Mouse (Mus musculus): ENCODE data around the gene Mapk8ip1. TPM values are rescaled to one million over a fixed set of nuclear protein-coding genes. Genes with fewer than 3 reads are reported as not detected.

Mapk8ip1 gene
- total RNA-seq (2015; ENCODE audit: low replicate concordance) (not detected in 2 replicates), total RNA-seq (2017; ENCODE audit: low replicate concordance) (0.13 TPM in 1 of 2 replicates, not detected in the other)

DNA sequence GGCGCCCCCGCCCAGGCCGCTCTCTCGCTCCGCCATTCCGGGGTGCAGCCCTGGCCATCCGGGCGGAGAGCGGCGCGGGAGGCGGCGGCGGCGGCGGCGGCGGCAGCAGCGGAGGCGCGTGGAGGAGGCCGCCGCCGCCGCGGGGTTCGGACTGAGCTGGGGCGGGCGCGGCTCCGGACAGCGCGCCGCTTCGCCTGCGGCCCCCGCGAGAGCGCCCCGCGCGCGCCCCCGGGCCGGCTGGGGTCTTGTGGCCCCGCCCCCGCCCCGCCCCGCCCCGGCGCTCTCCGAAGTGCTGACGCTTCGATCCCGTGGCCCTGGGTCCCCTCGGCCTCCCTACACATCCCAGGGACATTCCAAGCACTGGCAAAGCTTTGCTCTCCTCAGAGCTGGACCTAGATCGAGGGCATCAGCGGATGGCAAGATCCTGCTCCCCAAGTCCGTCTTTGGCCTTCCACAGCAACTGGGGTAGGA is at the start of gene Mapk8ip1:
TSS of gene Mapk8ip1 (minus strand) at position 173 of the 471 bp plus-strand sequence.
- no peak for ATAC-seq (replicated peaks; ENCODE audit: low FRiP score, poor library complexity, severe bottlenecking)

DNA sequence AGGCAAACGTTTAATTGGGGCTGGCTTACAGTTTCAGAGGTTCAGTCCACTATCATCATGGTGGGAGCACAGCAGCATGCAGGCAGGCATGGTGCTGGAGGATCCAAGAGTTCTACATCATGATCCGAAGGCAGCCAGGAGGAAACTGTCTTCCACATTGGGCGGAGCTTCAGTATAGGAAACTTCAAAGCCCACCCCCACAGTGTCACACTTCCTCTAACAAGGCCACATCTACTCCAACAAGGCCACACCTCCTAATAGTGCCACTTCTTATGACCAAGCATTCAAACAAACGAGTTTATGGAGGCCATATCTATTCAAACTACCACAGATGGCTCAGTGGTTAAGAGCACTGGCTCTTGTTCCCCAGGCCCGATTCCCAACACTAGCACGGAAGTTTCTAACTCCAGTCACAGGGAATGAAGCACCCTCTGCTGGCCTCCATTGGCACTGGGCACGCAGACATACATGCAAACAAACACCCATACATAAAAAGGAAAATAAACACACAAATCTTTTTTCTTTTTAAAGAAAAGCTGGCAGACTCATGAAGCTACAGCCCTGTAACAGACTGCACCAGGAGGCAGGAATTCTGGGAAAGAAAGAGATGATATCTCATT is 46.2 kb upstream of the Mapk8ip1 start:
- ATAC-seq (replicated peaks; ENCODE audit: low FRiP score, poor library complexity, severe bottlenecking): no peak

- no peak for ATAC-seq (replicated peaks; ENCODE audit: low FRiP score, poor library complexity, severe bottlenecking)
Measured at GRCm38 (mm10) chr2:92446656-92447055, 45.6 kb upstream of the Mapk8ip1 start.

DNA sequence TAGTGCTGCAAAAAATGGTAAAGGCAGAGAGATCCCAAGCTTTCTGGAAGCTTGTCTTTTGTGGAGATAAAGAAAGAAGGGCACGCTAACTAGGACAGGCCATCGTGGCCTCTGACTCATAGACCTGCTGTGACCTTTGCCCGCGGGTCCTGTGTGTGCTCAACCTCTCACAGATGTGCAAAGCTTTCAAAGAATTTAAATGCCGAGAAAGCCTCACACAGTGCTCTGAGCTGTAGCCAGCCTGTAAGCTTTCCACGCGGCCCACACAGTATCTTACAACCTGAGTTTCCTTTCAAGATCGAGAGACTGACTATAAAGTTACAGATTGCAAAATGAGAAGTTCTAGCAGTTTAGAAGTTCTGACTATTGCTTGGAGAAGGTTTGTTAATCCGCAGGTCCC is 44.8 kb upstream of the Mapk8ip1 start:
- no peak for ATAC-seq (replicated peaks; ENCODE audit: low FRiP score, poor library complexity, severe bottlenecking)

DNA sequence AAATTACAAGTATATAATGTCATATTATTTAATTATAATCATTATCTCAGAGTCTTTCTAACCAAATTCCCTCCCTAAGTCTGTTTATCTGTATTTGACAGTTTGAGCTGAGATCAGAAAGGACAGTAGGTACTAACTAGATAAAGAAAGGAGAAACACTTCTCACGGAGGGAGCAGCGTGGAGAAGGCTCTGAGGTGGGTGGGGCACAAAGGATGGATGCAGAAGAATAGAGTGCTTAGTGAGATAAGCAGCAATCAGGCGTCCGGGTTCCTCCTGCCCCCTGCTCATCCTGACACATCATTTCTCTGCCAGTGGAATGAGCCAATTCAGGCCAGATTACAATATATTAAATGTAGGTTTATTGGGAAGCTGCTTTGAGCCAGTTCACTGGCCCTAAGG is 43.3 kb upstream of the Mapk8ip1 start:
- ATAC-seq (replicated peaks; ENCODE audit: low FRiP score, poor library complexity, severe bottlenecking): no peak

- no peak for ATAC-seq (replicated peaks; ENCODE audit: low FRiP score, poor library complexity, severe bottlenecking)
Measured at GRCm38 (mm10) chr2:92443313-92443712, 42.2 kb upstream of the Mapk8ip1 start.

GRCm38 (mm10) chr2:92442419-92443001 is 41.4 kb upstream of the Mapk8ip1 start:
- ATAC-seq (replicated peaks; ENCODE audit: low FRiP score, poor library complexity, severe bottlenecking): no peak

DNA sequence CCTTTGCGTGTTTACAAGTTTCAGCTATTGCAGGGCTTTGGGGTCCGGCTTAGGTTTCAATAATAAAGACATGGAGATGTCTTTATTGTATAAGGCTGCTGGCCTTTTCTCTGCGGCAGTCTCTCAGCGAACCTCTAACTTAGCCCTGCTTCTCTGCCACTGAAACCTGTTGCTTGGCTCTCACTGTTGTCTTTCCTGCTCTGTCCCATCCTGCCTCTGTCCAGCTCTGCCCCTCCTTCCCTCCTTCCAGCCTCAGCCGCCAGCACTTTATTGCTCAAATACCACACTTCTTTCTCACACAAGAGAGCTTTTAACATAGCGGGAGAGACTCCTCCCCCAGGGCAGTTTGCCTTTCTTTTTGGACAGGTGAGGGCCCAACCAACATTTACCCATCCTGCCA is 39.4 kb upstream of the Mapk8ip1 start:
- ATAC-seq (replicated peaks; ENCODE audit: low FRiP score, poor library complexity, severe bottlenecking): no peak

- ATAC-seq (replicated peaks; ENCODE audit: low FRiP score, poor library complexity, severe bottlenecking): no peak
Measured at GRCm38 (mm10) chr2:92438567-92438966, 37.5 kb upstream of the Mapk8ip1 start.

DNA sequence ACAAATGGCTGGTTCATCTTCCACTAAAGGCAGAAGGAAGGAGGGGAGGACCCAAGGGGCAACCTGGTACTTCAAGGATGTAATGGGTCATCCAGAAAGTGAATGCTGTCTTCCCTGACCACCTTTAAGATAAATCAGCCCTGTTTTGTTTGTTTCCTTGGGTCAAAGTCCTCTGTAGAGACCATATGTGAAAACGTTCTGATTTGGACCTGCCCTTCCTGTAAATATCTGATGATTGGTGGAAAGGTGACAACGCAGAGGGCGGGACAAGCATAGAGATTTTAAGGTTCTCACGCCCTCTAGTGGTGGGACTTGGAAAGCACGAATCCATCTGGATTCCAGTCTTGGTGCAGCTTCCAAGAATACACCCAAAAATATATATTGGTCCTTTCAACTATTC is 36.8 kb upstream of the Mapk8ip1 start:
- no peak for ATAC-seq (replicated peaks; ENCODE audit: low FRiP score, poor library complexity, severe bottlenecking)

- no peak for ATAC-seq (replicated peaks; ENCODE audit: low FRiP score, poor library complexity, severe bottlenecking)
Measured at GRCm38 (mm10) chr2:92437366-92437765, 36.3 kb upstream of the Mapk8ip1 start.

DNA sequence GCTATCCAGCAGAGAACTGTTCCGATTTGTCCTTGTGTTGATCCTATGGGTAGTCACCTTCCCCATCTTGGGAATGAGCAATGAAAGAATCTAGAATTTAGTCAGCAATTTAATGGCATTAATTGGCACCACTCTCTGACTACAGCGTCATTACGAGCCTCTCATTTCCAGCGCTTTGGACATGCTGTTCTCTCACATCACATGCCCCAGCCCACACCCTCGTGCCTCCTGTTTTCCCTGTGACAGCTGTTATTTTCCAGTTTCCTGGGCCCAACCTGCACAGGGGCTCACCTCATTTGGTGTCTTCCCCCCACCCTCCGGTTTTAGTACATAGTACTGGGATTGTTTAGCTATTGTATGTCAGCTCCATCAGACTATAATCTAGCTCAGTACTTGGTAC is 34.0 kb upstream of the Mapk8ip1 start:
- ATAC-seq (replicated peaks; ENCODE audit: low FRiP score, poor library complexity, severe bottlenecking): no peak

DNA sequence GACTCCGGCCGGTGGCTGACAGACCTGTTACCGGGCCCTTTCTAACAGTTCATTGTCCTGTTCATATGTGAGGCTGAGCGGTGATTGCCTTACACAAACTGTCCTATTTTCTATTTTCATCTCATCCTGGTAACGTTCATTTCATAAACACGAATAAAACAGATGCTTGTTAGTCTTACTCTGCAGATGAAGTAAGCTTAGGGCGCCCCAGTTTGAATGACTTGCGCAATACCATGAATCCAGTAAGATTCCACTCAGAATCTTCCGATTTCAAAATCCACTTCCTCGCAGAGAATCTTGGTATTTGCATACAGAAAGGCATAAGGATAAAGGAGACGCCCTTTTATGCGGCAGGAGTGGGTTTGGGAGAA is 33.3 kb upstream of the Mapk8ip1 start:
- ATAC-seq (replicated peaks; ENCODE audit: low FRiP score, poor library complexity, severe bottlenecking): no peak

- peak; percentile 97 for ATAC-seq (replicated peaks; ENCODE audit: low FRiP score, poor library complexity, severe bottlenecking)
Measured at GRCm38 (mm10) chr2:92433578-92434374, 32.7 kb upstream of the Mapk8ip1 start, which contains the start of gene Cry2. Gene Cry2 (minus strand): TSS chr2:92434043.

- ATAC-seq (replicated peaks; ENCODE audit: low FRiP score, poor library complexity, severe bottlenecking): no peak
Measured at GRCm38 (mm10) chr2:92432299-92433295, 31.5 kb upstream of the Mapk8ip1 start.

- ATAC-seq (replicated peaks; ENCODE audit: low FRiP score, poor library complexity, severe bottlenecking): no peak
Measured at GRCm38 (mm10) chr2:92431611-92432179, 30.6 kb upstream of the Mapk8ip1 start.

GRCm38 (mm10) chr2:92430723-92431541 is 29.9 kb upstream of the Mapk8ip1 start:
- ATAC-seq (replicated peaks; ENCODE audit: low FRiP score, poor library complexity, severe bottlenecking): no peak

DNA sequence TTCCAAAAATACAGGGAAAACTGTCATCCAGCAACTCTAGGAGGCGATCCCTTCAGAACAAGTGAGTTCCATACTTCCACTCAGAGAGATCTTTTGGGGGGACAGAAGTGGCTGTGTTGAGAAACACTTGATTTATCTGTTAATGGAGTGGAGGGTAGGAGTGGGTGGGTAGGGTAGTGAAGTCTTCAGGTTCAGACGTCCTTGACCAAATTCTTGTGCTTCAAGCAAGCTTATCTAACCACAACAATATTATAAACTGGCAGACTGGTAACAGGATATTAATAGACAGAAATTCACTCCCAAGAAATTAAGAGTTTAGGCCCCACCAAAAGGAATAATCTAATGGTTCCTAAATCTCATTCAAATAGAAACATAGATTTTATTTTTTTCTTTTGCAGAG is 29.0 kb upstream of the Mapk8ip1 start:
- no peak for ATAC-seq (replicated peaks; ENCODE audit: low FRiP score, poor library complexity, severe bottlenecking)
